9 mouse cellular contexts compared by ENCODE assay signal in genomic region chr2:18996451-18997211, GRCm38 (mm10). TPM values are rescaled to one million over a fixed set of nuclear protein-coding genes. Genes with fewer than 3 reads are reported as not detected.
DNase-seq lines count a peak whose midpoint lies in the region; ATAC-seq and TF ChIP-seq lines count a peak whose summit lies in the region.
"Had no signal": no experiment of that assay in that cellular context is flagged by ENCODE, and none has a peak within 500 bp of the region (broad histone marks: within the 10 kb centered on the region; RNA-seq: fewer than 3 reads in every experiment).

No protein-coding gene starts in this region.

- ATAC-seq in frontal cortex, adult (ENCODE audit: low TSS enrichment) = 0 out of 2 replicates have a peak, but pooled peaks have one; percentile 7
- no peak for ATAC-seq in embryonic facial prominence, embryonic 15.5 days (ENCODE audit: insufficient number of reproducible peaks, low FRiP score, low TSS enrichment, low read depth)
- ATAC-seq in hindbrain, embryonic 14.5 days (ENCODE audit: low FRiP score) = no peak
- ATAC-seq in stomach, postnatal 0 days (ENCODE audit: low FRiP score, low TSS enrichment) = no peak

- no peak for DNase-seq in frontal cortex, adult 2 months (ENCODE audit: extremely low spot score in 1 of 2, low spot score in 1 of 2)
- peak; percentile 51 for DNase-seq in adrenal gland, postnatal 14 days
- DNase-seq in hindbrain, embryonic 14.5 days (ENCODE audit: low spot score) = peak; percentile 34
- peak; percentile 62 for DNase-seq in liver
- DNase-seq in stomach, postnatal 0 days (ENCODE audit: low spot score) = peak; percentile 14

- no peak for TF ChIP-seq POLR2A in myocyte (IDR thresholded peaks at IDR 0.05; ENCODE audit: insufficient read length, low read depth)

- H3K9ac ChIP-seq in embryonic facial prominence, embryonic 15.5 days = peak overlapping the region; percentile 67; the same call in 1 of the 2 replicates
- H3K9ac ChIP-seq in hindbrain, embryonic 14.5 days = peak overlapping the region; percentile 81
- peak overlapping the region; percentile 70 for H3K9ac ChIP-seq in stomach, postnatal 0 days (ENCODE audit: low read length)

- H3K9me3 ChIP-seq in embryonic facial prominence, embryonic 15.5 days (replicated peaks) = no peaks in the 10 kb centered on the region
- no peaks in the 10 kb centered on the region for H3K9me3 ChIP-seq in hindbrain, embryonic 14.5 days (ENCODE audit: control insufficient read depth, low read length)
- H3K9me3 ChIP-seq in stomach, postnatal 0 days (ENCODE audit: control insufficient read depth, low read length) = no peaks in the 10 kb centered on the region

- no peak for TF ChIP-seq CTCF in stomach, postnatal 0 days (IDR thresholded peaks at IDR 0.05; ENCODE audit: low read depth)

- TF ChIP-seq EP300 in stomach, postnatal 0 days (optimal IDR thresholded peaks at IDR 0.05) = no peak

- peaks cover 16% of the 10 kb centered on the region for H3K4me1 ChIP-seq in embryonic facial prominence, embryonic 15.5 days
- H3K4me1 ChIP-seq in hindbrain, embryonic 14.5 days (replicated peaks; ENCODE audit: control insufficient read depth, insufficient read depth, low read length) = peaks cover 24% of the 10 kb centered on the region
- H3K4me1 ChIP-seq in stomach, postnatal 0 days (replicated peaks; ENCODE audit: control insufficient read depth, insufficient read depth) = no peaks in the 10 kb centered on the region

- no peak overlapping the region for H3K27ac ChIP-seq in embryonic facial prominence, embryonic 15.5 days (replicated peaks)
- no peak overlapping the region for H3K27ac ChIP-seq in hindbrain, embryonic 14.5 days
- peak overlapping the region; percentile 88; the same call in 1 of the 2 replicates for H3K27ac ChIP-seq in stomach, postnatal 0 days (replicated peaks)

- peak overlapping the region; percentile 57 for H3ac ChIP-seq in myocyte (ENCODE audit: control insufficient read depth, insufficient read length)

- no peaks in the 10 kb centered on the region for H3K27me3 ChIP-seq in embryonic facial prominence, embryonic 15.5 days
- no peaks in the 10 kb centered on the region for H3K27me3 ChIP-seq in hindbrain, embryonic 14.5 days (ENCODE audit: control insufficient read depth, insufficient read depth, low read length)
- no peaks in the 10 kb centered on the region for H3K27me3 ChIP-seq in myocyte (ENCODE audit: control insufficient read depth, insufficient read depth, insufficient read length)
- no peaks in the 10 kb centered on the region for H3K27me3 ChIP-seq in stomach, postnatal 0 days (ENCODE audit: control insufficient read depth, insufficient read depth, low read length)
- H3K27me3 ChIP-seq: Patski had no signal

- under 1% methylated on average over 25 of the region's 25 CpGs for WGBS in embryonic facial prominence, embryonic 15.5 days
- WGBS in hindbrain, embryonic 14.5 days = under 1% methylated on average over 25 of the region's 25 CpGs
- under 1% methylated on average over 25 of the region's 25 CpGs for WGBS in stomach, postnatal 0 days

- peak overlapping the region; percentile 92 for H3K4me2 ChIP-seq in embryonic facial prominence, embryonic 15.5 days (replicated peaks)
- peak overlapping the region; percentile 92 for H3K4me2 ChIP-seq in hindbrain, embryonic 14.5 days (replicated peaks)
- peak overlapping the region; percentile 97 for H3K4me2 ChIP-seq in myocyte (ENCODE audit: low read depth)
- H3K4me2 ChIP-seq in stomach, postnatal 0 days (replicated peaks; ENCODE audit: low read depth) = peak overlapping the region; percentile 91

- peaks cover 45% of the 10 kb centered on the region for H3K79me2 ChIP-seq in myocyte (ENCODE audit: control insufficient read depth, insufficient read depth)

- H3K4me3 ChIP-seq in embryonic facial prominence, embryonic 15.5 days (replicated peaks) = peak overlapping the region; percentile 81
- peak overlapping the region; percentile 84 for H3K4me3 ChIP-seq in hindbrain, embryonic 14.5 days (replicated peaks; ENCODE audit: low read length)
- H3K4me3 ChIP-seq in myocyte = peak overlapping the region; percentile 92
- peak overlapping the region; percentile 83 for H3K4me3 ChIP-seq in stomach, postnatal 0 days (ENCODE audit: low read depth, low read length)

- no peaks in the 10 kb centered on the region for H3K36me3 ChIP-seq in embryonic facial prominence, embryonic 15.5 days
- no peaks in the 10 kb centered on the region for H3K36me3 ChIP-seq in hindbrain, embryonic 14.5 days (replicated peaks; ENCODE audit: control insufficient read depth, insufficient read depth)
- no peaks in the 10 kb centered on the region for H3K36me3 ChIP-seq in myocyte (ENCODE audit: control insufficient read depth, insufficient read depth)
- H3K36me3 ChIP-seq in stomach, postnatal 0 days (ENCODE audit: control insufficient read depth, insufficient read depth, low read length) = no peaks in the 10 kb centered on the region

TF ChIP-seq in myocyte, 11 proteins besides CTCF, POLR2A, EP300 and RAD21:
- TF ChIP-seq POLR2AphosphoS2 (IDR thresholded peaks at IDR 0.05; ENCODE audit: insufficient read length, low read depth) (no peak), MYOG (IDR thresholded peaks at IDR 0.05; ENCODE audit: control insufficient read depth in 1 of 3, insufficient read depth in 1 of 3, insufficient read length in 2 of 3, low read depth in 2 of 3) (peak in 1 of 3 experiments; percentile 6), MYOD1 (IDR thresholded peaks at IDR 0.05; ENCODE audit: control insufficient read depth in 1 of 3, insufficient read length in 2 of 3, low read depth in 2 of 3) (no peak), TCF3 (IDR thresholded peaks at IDR 0.05; ENCODE audit: insufficient read length, low read depth) (no peak), TCF12 (IDR thresholded peaks at IDR 0.05; ENCODE audit: insufficient read depth, poor library complexity, severe bottlenecking) (no peak)
TF ChIP-seq in myocyte: peak in this region for 1.

RNA-seq across cellular contexts. Expression of gene Pip4k2a, which starts 1.3 kb away (rescaled TPM):
- 54.8 and 55.3 TPM in 2 replicates for polyA plus RNA-seq in frontal cortex, adult 2 months (2012; rRNA removed)
- 25.3 and 29.4 TPM in 2 replicates for total RNA-seq in adrenal gland, postnatal 14 days (2021)
- polyA plus RNA-seq in embryonic facial prominence, embryonic 15.5 days (2015; fragmentation: Nextera tagmentation; extraction: Ambion mirVana) = 10.8 and 11.3 TPM in 2 replicates
- polyA plus RNA-seq in hindbrain, embryonic 14.5 days (2014; fragmentation: Nextera tagmentation; extraction: Ambion mirVana) = 14.2 and 15.7 TPM in 2 replicates
- 10.4 TPM for polyA plus RNA-seq in myocyte (2012; fragmentation: generic; extraction: Trizol)
- 4.5 and 4.8 TPM in 2 replicates for polyA plus RNA-seq in stomach, postnatal 0 days (2015; fragmentation: Nextera tagmentation; extraction: Ambion mirVana)

RNA-seq across cellular contexts. Expression of gene 4930426L09Rik, which starts 1.5 kb away (rescaled TPM):
- 1.1 and 1.4 TPM in 2 replicates for polyA plus RNA-seq in frontal cortex, adult 2 months (2012; rRNA removed)
- total RNA-seq in adrenal gland, postnatal 14 days (2021) = 0.22 and 0.83 TPM in 2 replicates
- 0.67 and 0.69 TPM in 2 replicates for polyA plus RNA-seq in embryonic facial prominence, embryonic 15.5 days (2015; fragmentation: Nextera tagmentation; extraction: Ambion mirVana)
- 0.60 and 0.74 TPM in 2 replicates for polyA plus RNA-seq in hindbrain, embryonic 14.5 days (2014; fragmentation: Nextera tagmentation; extraction: Ambion mirVana)
- polyA plus RNA-seq in myocyte (2012; fragmentation: generic; extraction: Trizol) = 0.35 TPM
- 0.44 and 0.93 TPM in 2 replicates for polyA plus RNA-seq in stomach, postnatal 0 days (2015; fragmentation: Nextera tagmentation; extraction: Ambion mirVana)

Comparison
In these comparisons a context has a peak if more than half of its experiments do, and no peak if none do; other contexts are left out.
1. DNase-seq: peak in adrenal gland, postnatal 14 days (single experiment), hindbrain, embryonic 14.5 days (single experiment), liver (single experiment) and stomach, postnatal 0 days (single experiment); none in frontal cortex, adult 2 months (0 of 2).
2. Peak in every context shown above with its lines, with median percentiles within 50 percentile points of each other: H3K4me2 ChIP-seq, H3K4me3 ChIP-seq and H3K9ac ChIP-seq.